Mouse (Mus musculus): ENCODE measurements at regions not wholly inside any gene's neighbourhood (a gene's known extent, or its start where the extent isn't known, plus 50 kb on each side); places are given as distances from the start of the nearest gene placed in this dataset.
"Not testable (repeated sequence)": the region's sequence is repeated elsewhere in the genome, so short reads cannot be mapped to it uniquely, and the experiment has no call there.

DNA sequence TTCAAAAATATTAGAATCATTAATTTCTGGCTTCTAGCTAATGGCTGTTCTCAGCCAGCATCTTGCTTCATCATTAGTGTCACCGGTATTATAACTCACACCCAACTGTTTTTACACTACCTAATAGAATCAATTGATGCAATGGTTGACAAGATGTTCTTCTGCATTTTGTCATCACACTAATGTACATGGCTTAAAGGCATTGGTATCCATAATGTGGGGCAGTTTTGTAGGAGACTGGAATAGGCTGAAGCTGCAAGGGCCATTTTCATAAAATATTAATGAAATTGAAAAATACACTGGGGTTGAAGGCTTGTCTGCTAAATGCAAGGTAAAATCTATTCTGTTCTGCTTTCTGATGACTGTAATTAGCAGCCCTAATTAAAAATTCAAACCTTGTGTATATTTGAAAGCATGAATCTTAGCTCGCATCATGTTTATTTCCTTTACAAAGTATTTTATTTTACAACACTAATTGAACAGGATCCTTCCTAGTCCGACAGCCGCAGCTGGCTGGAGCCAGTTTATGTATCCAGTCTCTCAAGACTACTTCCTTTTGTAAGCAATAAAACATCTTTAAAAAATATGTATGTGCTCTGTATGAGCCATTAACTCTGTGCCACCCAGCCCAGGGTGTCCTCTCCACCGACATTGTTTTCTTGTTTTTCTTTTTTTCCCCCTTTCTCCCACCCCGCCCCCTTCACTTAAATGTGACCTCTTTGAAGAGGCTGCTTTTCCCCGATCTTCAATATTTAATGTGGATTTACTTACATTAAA is 259.6 kb downstream of the Pou4f1 start:
- DNase-seq (ENCODE audit: low read depth): no peak

GRCm38 (mm10) chr14:104206602-104207001 is 261.2 kb downstream of the Pou4f1 start:
- no peak for DNase-seq (ENCODE audit: low read depth)

GRCm38 (mm10) chr14:104203239-104203986 is 264.4 kb downstream of the Pou4f1 start:
- DNase-seq (ENCODE audit: low read depth): peak; percentile 2

DNA sequence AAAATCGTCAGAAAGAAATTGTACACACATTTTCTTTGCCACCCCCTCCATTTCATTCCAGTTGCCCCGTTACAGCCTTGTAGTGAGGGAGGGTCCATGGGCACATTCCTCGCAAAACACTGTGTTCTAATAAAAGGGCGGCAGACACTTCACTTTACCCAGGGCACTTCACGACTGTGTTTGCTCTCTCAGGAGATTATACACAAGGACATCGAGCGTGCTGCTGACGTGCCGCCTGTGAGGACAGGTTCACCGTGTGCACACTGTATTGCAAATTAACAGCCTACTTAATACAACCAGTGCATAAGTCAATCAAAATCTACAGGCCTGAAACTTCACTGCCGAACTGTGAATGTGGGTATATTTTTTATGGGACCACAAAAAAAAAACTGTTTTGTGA is 274.6 kb downstream of the Pou4f1 start:
- no peak for DNase-seq (ENCODE audit: low read depth)

GRCm38 (mm10) chr14:104175122-104175521 is 292.7 kb downstream of the Pou4f1 start:
- DNase-seq (ENCODE audit: low read depth): no peak

- no peak for DNase-seq (ENCODE audit: low read depth)
Measured at GRCm38 (mm10) chr14:104146841-104147240, 302.6 kb upstream of the Ednrb start.

DNA sequence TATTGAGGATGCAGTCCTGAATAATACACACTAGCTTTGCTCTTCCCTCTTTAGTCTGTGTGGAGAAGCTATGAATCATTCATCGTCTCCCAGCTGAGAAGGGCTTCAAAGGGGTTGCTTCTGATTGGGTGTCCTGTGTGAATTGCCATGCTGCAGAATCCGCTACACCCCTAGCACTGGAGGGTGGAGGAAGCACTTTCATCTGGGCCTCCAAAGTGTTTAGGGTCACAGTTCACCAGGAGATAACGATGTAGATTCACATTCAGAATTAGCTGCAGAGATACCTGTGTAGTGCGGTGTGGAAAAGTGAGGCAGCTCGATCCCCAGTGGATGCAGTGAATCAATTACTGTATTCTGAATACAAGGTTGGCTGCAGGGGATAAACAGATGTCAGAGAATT is 301.2 kb upstream of the Ednrb start:
- no peak for DNase-seq (ENCODE audit: low read depth)

DNA sequence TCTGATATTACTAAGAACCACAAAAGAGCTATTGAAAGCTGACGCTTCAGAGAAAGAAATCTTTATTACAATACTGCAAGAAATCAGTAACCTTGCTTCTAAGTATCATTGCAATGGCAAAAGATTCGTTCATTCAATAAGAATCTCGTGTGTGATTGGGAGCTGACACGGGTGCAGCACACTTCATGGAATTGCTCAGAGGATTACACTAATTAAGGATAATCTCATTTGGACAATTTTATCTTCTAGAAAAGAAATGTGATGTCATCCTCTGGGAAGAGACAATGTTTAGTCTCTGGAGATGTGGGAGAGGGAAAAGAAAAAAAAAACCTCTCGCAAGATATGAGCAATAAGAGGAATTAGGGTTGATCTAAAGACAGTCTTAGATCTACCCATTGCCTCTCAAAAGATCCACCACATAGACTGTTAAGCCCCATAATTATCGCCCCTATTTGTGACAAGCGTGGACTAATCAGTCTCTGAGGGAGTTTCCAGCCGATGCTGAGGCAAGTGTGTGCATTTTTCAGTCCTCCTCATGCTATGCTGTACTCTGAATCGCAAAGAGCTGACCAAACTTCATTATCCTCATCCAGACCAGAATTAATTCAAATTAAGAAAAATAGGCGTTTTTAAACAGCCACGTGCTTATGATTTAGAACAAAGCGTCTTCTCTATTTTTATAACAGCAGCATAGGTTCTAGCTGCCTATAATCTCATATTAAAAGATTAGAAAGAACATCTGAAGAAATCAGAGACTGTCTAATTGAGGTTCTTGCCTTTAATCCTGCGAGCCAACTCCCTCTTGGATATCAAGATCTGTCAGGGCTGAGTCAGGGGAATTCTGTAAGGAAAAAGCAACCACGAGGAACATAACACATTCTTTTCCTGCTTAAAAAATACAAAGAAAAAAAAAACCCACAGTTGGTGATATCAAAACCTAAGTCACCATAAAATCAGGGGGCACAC is 271.1 kb upstream of the Ednrb start:
- no peak for DNase-seq (ENCODE audit: low read depth)

DNA sequence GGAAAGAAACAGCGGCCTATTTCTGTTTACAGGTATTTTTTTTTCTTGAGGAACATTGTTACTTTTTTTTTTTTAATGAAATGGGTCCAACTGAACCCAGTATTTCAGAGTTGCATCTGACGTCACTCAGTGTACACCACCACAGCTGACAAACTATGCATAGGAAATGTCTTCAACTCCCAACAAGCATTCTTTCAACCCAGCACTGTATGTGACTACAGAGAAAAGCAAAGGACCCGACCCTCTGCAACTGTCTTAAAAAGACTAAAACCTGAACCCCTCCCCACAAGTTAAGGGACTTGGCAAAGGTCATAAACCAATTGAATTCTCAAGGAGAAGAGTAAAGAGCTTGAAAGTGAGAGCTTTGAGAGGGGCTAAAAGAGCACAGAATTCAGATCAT is 270.0 kb upstream of the Ednrb start:
- no peak for DNase-seq (ENCODE audit: low read depth)

- DNase-seq (ENCODE audit: low read depth): no peak
Measured at GRCm38 (mm10) chr14:104113448-104113847, 269.2 kb upstream of the Ednrb start.

DNA sequence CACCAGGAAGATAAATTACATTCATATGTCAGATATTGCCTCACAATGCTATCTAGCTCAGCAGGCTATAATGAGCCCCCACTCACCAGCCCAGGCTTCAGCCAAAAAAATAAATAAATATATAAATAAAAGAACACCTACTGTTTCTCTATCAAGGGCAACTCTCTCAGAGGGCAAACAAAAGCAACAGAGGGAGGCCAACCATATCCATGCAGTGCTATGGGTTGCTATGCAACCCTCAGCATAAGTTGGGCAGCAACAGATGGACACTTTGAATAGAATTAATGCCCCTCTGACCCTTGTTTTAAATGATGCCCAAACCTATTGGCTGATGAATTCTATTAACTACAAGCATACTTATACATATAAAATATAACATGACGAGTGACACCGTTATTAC is 242.2 kb upstream of the Ednrb start:
- DNase-seq (ENCODE audit: low read depth): no peak

- not testable (repeated sequence) for DNase-seq (ENCODE audit: low read depth)
Measured at GRCm38 (mm10) chr14:104064199-104064598, 220.0 kb upstream of the Ednrb start.

DNA sequence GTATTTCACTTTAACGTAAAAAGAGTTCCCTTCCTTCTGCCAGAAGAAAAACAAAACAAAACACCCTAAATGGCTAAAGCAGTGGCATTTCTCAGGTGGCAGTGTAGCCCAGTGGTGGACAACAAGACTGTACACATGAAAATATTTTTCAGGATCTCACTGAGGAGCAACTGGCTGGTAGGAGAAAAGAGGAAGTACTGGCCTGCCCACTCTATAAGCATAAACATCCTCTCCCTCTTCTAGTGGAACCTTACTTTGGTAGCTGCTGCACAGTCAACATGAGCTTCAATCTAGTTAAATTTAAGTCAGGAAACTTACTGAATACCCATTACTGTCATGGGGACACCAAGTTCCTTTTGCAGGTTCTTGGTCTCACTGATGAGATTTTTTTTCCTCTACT is 209.5 kb upstream of the Ednrb start:
- no peak for DNase-seq (ENCODE audit: low read depth)

GRCm38 (mm10) chr14:104038628-104039325 is 194.6 kb upstream of the Ednrb start:
- peak; percentile 43 for DNase-seq (ENCODE audit: low read depth)

GRCm38 (mm10) chr14:104033606-104034005 is 189.4 kb upstream of the Ednrb start:
- DNase-seq (ENCODE audit: low read depth): no peak

DNA sequence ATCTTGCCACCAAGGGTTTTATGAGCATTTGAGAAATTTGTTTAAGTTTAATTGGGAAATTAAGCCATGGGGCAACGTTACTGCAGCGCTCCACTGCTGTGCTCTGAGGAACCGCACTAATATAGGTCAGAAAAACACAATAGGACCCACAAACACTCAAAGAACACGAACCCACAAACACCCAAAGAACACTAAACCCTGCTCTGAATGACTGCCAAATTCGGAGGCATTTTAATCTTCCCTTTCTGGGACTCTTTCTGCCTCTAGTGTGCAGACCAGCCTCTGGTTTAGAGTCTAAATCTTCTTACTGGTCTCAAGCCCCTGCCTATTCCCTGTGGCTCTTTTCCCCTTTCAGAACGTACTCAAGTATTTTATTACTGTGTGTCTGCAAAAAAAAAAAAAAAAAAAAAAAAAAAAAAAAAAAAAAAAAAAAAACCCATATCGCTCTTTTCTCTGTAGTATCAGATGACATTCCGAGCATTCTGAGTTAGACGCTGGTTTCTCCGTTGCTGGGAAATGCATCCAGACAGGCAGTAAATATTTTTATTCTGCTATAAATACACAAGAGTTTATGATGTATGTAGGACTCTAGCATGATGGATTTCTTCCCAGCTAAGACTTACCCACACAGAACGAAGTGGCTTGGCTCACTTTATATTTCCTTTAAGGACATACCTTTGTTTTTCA is 186.7 kb upstream of the Ednrb start:
- DNase-seq (ENCODE audit: low read depth): no peak

GRCm38 (mm10) chr14:104029668-104030530 is 185.7 kb upstream of the Ednrb start:
- no peak for DNase-seq (ENCODE audit: low read depth)

GRCm38 (mm10) chr14:104027900-104028285 is 183.7 kb upstream of the Ednrb start:
- DNase-seq (ENCODE audit: low read depth): no peak

DNA sequence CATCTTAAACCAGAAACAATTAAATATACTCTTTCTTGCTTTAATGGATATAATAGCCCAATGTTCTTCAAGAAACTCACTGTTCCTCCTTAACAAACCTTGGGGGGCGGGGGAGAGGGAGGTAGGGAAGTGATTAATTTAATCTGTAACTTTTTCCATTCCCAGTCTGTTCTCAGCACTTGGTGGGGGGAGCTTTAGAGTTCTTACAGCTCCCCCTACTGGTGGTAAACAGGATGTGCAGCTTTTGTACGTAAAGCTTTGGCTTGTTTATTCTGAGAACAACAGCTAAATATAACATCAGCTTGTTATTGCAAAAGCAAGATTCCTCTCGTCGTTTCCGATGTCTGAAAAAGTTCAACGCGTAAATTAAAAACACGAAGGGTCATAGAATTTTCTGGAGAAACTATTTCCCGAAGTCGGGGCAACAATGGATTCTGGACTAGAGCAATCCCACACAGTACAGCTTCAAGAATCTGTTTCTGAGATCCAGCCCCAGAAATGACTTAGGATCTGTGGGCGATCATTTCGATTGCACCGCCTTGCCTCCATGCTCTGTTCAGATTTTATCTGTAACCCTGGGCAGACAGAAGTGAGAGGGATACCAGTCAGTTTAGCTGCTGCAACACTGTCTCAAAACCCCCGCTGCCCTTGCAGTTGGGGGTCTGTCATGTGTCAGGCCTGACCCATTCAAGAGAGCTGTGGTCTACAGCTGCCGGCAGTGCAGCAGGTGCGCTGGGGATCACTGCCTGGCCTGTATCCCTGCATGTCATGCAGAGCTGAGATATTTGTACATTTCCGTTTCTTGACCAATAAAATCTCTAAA is 183.1 kb upstream of the Ednrb start:
- peak; percentile 42 for DNase-seq (ENCODE audit: low read depth)

Data from c-Kit-positive CD71-negative TER-119-negative erythroid progenitor cells, embryonic 14.5 days (primary cell).